Mouse (Mus musculus): Measurements from ENCODE around the gene Atp6v1g1.

The Atp6v1g1 gene

GRCm38 (mm10) chr4:63544494-63545230 lies at the start of gene Atp6v1g1:
Atp6v1g1 (plus strand) TSS chr4:63544772.
- peak; percentile 98 for DNase-seq

GRCm38 (mm10) chr4:63494967-63495914 lies 49.3 kb upstream of the Atp6v1g1 start:
- DNase-seq: peak; percentile 56

- DNase-seq: peak; percentile 77
Observed at GRCm38 (mm10) chr4:63495915-63496278, 48.7 kb upstream of the Atp6v1g1 start, which contains the start of gene Whrn. Whrn (minus strand) TSS chr4:63495991.

DNA sequence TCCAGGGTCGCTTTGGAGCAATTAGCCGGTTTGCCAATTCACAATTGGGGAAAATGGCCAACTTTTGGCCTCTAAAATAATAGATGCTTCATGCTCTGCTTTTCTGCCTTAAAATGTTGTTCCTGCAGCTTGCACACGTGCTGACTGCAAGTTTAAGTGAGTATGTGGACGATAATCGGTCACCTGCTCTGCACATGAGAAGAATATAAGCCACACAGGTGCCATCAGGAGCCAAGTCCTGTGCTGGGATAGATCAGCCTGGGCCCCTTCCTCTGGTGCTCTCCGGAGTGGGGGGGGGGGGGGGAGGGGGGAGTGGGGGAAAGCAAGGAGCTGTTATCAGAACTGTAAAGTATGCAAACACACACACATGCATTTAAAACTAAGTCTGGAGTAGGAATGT lies 48.3 kb upstream of the Atp6v1g1 start:
- no peak for DNase-seq

- no peak for DNase-seq
Observed at GRCm38 (mm10) chr4:63498346-63498745, 46.2 kb upstream of the Atp6v1g1 start.

- DNase-seq: no peak
Observed at GRCm38 (mm10) chr4:63501050-63501449, 43.5 kb upstream of the Atp6v1g1 start.

DNA sequence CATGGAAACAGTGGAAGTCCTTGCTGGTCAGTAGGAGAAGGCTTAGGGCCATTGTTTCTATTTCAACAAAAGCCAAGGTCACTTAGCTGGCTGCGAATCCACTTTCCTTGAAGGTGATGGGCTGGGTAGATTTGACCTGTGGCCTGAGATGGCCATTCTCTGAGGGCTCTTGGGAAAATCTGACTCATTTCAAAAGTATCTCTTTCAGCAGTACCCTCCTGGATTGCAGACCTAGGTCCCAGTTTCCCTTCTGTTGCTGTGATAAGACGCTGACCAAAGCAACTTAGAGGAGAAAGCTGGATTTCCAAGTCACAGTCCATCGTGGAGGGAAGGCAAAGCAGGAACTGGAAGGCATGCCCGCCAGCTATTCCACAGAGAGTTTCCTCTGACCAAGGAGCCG lies 40.6 kb upstream of the Atp6v1g1 start:
- no peak for DNase-seq

- DNase-seq: no peak
Observed at GRCm38 (mm10) chr4:63507478-63507877, 37.1 kb upstream of the Atp6v1g1 start.

DNA sequence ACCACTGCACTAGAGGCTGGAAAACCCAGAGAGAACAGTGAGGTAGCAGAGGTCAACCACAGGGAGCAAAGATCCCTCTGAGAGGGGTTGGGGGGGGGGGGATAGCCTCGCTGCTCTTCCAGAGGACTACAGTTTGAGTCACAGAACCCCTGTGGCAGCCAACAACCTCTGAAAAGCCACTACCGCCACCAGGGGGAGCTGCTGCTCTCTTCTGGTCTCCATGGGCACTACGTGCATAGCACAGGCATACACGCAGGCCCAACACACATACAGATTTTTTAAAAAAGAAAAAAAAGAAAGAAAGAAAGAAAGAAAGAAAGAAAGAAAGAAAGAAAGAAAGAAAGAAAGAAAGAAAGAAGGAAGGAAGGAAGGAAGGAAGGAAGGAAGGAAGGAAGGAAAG lies 36.3 kb upstream of the Atp6v1g1 start:
- peak; percentile 85 for DNase-seq

GRCm38 (mm10) chr4:63512921-63513320 lies 31.7 kb upstream of the Atp6v1g1 start:
- no peak for DNase-seq

- peak; percentile 53 for DNase-seq
Observed at GRCm38 (mm10) chr4:63514454-63514984, 30.1 kb upstream of the Atp6v1g1 start.

GRCm38 (mm10) chr4:63515021-63515420 lies 29.6 kb upstream of the Atp6v1g1 start:
- DNase-seq: no peak

DNA sequence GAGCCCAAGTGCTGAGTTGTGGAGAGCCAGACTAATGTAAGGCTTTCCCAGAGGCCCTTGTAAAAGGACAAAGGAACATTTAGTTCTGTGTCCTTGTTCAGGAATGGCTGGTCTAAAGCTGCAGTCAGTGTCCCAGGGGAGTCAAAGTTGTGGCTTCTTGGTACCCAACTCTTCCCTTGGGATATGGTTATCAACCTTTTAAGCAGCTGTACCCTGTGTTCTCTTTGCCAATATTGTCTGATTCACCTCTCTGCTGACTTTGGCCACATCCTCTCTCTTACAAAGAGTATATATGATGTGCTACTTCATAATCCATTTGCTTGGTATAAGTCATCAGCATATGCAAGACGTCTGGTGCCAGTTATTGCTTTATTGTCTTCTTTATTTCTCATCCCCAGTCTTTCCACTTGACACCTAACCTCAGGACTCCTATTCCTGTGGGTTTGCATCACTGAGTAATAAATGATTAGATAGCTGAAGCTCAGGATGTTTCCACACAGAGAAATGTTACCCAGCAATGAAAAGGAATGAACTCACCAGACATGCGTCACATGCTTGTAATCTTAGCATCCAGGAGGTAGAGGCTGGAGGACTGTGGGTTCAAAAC lies 22.7 kb upstream of the Atp6v1g1 start:
- DNase-seq: no peak

DNA sequence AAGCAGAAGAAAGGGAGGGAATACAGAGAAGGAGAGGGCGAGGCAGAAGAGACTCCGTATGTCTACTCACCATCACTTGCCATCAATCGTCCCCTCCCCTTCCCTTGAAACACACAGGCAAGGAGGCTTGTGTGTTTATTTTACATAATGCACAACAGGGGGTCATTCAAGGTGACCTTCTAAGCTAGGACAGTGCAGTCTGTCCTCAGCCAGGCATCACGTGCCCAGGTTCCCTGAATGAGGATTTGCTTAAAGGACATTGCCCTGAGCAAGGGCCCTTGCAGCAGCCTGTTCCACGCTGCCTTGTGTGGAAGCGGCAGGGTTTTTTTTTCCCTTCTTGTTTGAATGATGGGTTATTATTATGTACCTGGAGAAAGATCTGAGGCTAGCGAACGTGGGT lies 19.1 kb upstream of the Atp6v1g1 start:
- peak; percentile 27 for DNase-seq

GRCm38 (mm10) chr4:63528946-63529345 lies 15.6 kb upstream of the Atp6v1g1 start:
- DNase-seq: no peak

- DNase-seq: no peak
Observed at GRCm38 (mm10) chr4:63530409-63530808, 14.2 kb upstream of the Atp6v1g1 start.

DNA sequence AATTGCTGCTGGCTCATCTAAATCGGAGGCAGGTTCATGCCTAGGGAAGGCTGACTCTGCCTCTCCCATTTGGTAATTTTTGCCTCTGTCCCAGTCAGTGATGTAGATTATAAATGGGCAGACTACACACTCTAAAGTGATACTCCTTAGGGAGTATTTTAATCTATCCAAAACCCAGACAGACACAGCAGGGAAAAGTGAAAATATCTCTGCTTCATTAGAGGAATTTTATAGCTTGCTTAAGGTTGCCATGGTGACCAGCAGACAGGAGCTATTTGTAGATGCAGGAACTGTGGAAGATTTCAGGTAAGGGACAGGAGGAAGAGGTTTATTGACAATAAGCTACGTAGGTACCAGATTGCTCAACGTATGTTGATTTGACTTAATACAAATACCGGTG lies 7.0 kb upstream of the Atp6v1g1 start:
- DNase-seq: no peak

DNA sequence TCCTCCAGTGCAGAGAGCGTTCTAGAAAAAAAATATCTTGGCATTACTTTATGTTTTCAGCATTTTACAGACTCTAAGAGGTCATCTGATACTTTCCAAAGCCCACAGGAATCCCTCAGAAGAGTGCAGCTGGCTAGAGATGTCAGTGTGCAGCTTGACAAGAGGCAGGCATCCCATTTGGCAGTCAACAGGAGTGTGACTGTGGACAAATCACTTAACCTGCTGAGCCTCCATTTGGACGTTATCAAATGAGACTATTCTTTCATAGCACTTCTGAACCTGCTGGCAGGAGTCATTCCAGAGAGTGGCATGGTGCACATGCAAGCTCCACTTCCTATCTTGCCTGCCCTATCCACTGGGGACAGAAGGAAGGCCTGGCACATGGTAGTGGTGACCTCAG lies 2.4 kb upstream of the Atp6v1g1 start:
- no peak for DNase-seq

GRCm38 (mm10) chr4:63543746-63544493 lies 652 bp upstream of the Atp6v1g1 start:
- DNase-seq: no peak

DNA sequence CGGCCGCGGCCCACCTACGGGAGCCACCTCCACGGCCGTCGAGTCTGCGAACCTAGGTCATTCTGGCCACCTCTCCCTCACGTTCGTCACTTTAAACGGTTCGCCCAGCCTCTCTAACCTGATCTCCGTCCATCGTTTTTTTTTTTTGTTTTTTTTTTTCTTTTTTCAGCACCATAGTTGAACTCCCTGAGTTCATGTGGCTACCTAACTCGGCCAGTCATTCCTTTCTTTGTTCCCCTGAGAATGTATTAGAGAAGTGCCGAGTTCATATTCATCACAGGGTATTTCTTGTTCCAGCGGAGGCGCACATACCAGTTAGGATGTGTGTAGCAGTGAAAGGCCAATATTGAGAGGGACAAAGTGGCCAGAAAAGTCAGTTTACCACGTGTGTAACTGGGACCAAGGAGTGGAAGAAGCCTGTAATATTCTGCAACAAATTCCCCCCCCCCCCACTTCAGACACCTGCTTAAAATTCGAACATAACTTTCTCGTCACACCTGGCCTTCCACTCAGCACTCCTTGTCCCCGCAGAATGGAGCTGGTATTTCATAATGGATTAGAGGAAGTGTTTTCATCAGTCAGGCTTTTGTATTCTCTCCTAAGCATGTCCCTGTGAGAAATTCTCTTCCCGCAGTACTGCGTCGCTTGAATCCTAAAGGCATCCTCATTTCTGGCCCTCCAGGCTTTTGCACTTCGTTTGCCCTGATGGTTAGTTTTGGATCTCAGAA lies 823 bp downstream of the Atp6v1g1 start:
- DNase-seq: no peak

DNA sequence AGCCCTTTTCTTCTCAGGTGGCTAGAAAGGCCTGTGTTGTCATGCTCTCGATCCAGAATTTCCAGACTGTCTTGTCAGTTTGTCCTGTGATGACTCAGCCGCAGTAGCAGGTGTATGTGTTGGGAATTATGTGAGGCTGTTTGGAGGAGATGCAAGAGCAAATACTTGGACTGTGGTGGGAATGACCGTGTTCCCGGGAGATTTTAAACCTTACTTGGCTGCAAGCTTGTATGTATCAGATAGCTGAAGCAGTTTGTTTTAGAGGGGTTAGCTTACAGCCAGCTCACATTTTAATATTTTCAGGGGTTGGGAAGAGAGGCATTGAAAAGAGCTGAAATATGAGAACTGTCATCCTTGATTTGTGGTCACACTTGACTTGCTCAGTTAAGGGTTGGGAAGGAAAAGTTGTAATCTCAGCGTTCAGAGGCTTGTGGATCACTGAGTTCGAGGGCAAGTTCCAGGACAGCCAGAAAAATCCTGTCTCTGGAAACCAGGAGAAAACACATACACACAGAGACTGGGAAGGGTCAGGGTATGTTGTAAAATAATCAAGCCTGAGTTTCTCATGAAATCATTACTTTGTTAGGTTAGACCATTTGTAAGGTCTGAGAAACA lies 2.0 kb downstream of the Atp6v1g1 start:
- peak; percentile 76 for DNase-seq

Measured in kidney, adult 9 months (tissue).